Mouse (Mus musculus): Measurements from ENCODE around the gene Tbc1d10c.

Tbc1d10c gene

GRCm38 (mm10) chr19:4215451-4215840 is 24.4 kb upstream of the Tbc1d10c start:
- DNase-seq (ENCODE audit: low spot score), result no peak

GRCm38 (mm10) chr19:4214771-4215450 is 23.8 kb upstream of the Tbc1d10c start:
- DNase-seq (ENCODE audit: low spot score), result no peak

GRCm38 (mm10) chr19:4214071-4214770 is 23.1 kb upstream of the Tbc1d10c start, which contains the start of the genes Clcf1 and AC109138.7:
TSS of gene Clcf1 (plus strand) at chr19:4214238.
TSS of gene AC109138.7 (plus strand) at chr19:4214357.
- peak; percentile 56 for DNase-seq (ENCODE audit: low spot score)

- DNase-seq (ENCODE audit: low spot score), result no peak
Observed at GRCm38 (mm10) chr19:4213524-4213974, 22.5 kb upstream of the Tbc1d10c start.

GRCm38 (mm10) chr19:4211891-4212588 is 21.0 kb upstream of the Tbc1d10c start:
- no peak for DNase-seq (ENCODE audit: low spot score)

- DNase-seq (ENCODE audit: low spot score), result no peak
Observed at GRCm38 (mm10) chr19:4208563-4208962, 17.5 kb upstream of the Tbc1d10c start.

GRCm38 (mm10) chr19:4206971-4207370 is 15.9 kb upstream of the Tbc1d10c start:
- DNase-seq (ENCODE audit: low spot score), result peak; percentile 48

- DNase-seq (ENCODE audit: low spot score), result no peak
Observed at GRCm38 (mm10) chr19:4204889-4205288, 13.8 kb upstream of the Tbc1d10c start.

GRCm38 (mm10) chr19:4203604-4204326 is 12.7 kb upstream of the Tbc1d10c start:
- DNase-seq (ENCODE audit: low spot score), result no peak

- DNase-seq (ENCODE audit: low spot score), result no peak
Observed at GRCm38 (mm10) chr19:4203148-4203547, 12.1 kb upstream of the Tbc1d10c start.

GRCm38 (mm10) chr19:4202149-4202548 is 11.1 kb upstream of the Tbc1d10c start:
- DNase-seq (ENCODE audit: low spot score), result no peak

- DNase-seq (ENCODE audit: low spot score), result peak; percentile 90
Observed at GRCm38 (mm10) chr19:4201291-4201909, 10.3 kb upstream of the Tbc1d10c start, which contains the start of gene Rad9a. TSS of gene Rad9a (minus strand) at chr19:4201662.

GRCm38 (mm10) chr19:4197180-4197579 is 6.1 kb upstream of the Tbc1d10c start:
- no peak for DNase-seq (ENCODE audit: low spot score)

GRCm38 (mm10) chr19:4196548-4196947 is 5.5 kb upstream of the Tbc1d10c start:
- no peak for DNase-seq (ENCODE audit: low spot score)

GRCm38 (mm10) chr19:4196048-4196447 is 5.0 kb upstream of the Tbc1d10c start:
- DNase-seq (ENCODE audit: low spot score), result no peak

- DNase-seq (ENCODE audit: low spot score), result no peak
Observed at GRCm38 (mm10) chr19:4194776-4195650, 3.9 kb upstream of the Tbc1d10c start.

GRCm38 (mm10) chr19:4194021-4194724 is 3.1 kb upstream of the Tbc1d10c start:
- DNase-seq (ENCODE audit: low spot score), result no peak

- DNase-seq (ENCODE audit: low spot score), result no peak
Observed at GRCm38 (mm10) chr19:4193129-4193528, 2.0 kb upstream of the Tbc1d10c start.

- DNase-seq (ENCODE audit: low spot score), result no peak
Observed at GRCm38 (mm10) chr19:4192251-4192985, 1.3 kb upstream of the Tbc1d10c start.
